Mouse (Mus musculus): ENCODE results near the gene ccdc198. TPM values are rescaled to one million over a fixed set of nuclear protein-coding genes. Genes with fewer than 3 reads are reported as not detected.
"Not testable (repeated sequence)": the region's sequence is repeated elsewhere in the genome, so short reads cannot be mapped to it uniquely, and the experiment has no call there.

The ccdc198 gene
- polyA plus RNA-seq, 1 experiment from 2014 or later: not detected

- ATAC-seq (ENCODE audit: low FRiP score, low read depth): no peak
- H3K27me3 ChIP-seq: no peaks in the 10 kb centered on the region
- no peaks in the 10 kb centered on the region for H3K36me3 ChIP-seq
- no peaks in the 10 kb centered on the region for H3K9me3 ChIP-seq
- H3K27ac ChIP-seq (replicated peaks): no peak overlapping the region
- no peak overlapping the region for H3K9ac ChIP-seq
- H3K4me2 ChIP-seq: no peak overlapping the region
- H3K4me3 ChIP-seq: no peak overlapping the region
- no peaks in the 10 kb centered on the region for H3K4me1 ChIP-seq (replicated peaks)
- 41% methylated on average over 9 of the region's 9 CpGs for WGBS
Measured at GRCm38 (mm10) chr14:49234788-49235515, 10.3 kb downstream of the ccdc198 start.

DNA sequence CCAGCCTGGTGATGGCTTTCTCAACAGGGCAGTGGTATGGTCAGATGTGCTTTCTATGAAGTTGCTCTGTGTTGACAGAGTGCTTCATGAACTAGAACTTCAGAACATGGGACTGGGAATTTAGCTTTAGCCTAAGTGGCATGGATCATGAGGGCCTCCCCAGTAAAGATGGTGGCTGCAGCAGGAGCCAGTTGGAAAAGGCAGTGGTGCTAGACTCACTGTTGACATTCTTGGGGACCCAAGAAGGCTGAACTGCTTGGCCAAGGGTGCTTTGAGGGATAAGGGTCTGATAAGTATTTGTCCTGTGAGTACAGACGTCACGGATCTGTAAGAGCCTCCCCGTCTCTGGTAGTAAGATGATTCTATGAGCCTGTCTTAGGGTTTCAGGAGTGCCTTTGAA is 13.4 kb downstream of the ccdc198 start:
- no peaks in the 10 kb centered on the region for H3K36me3 ChIP-seq
- no peak for ATAC-seq (ENCODE audit: low FRiP score, low read depth)
- no peak overlapping the region for H3K27ac ChIP-seq (replicated peaks)
- H3K9ac ChIP-seq: no peak overlapping the region
- H3K4me3 ChIP-seq: no peak overlapping the region
- H3K9me3 ChIP-seq: no peaks in the 10 kb centered on the region
- H3K27me3 ChIP-seq: no peaks in the 10 kb centered on the region
- H3K4me1 ChIP-seq (replicated peaks): no peaks in the 10 kb centered on the region
- 94% methylated on average over 3 of the region's 3 CpGs for WGBS
- H3K4me2 ChIP-seq: no peak overlapping the region

DNA sequence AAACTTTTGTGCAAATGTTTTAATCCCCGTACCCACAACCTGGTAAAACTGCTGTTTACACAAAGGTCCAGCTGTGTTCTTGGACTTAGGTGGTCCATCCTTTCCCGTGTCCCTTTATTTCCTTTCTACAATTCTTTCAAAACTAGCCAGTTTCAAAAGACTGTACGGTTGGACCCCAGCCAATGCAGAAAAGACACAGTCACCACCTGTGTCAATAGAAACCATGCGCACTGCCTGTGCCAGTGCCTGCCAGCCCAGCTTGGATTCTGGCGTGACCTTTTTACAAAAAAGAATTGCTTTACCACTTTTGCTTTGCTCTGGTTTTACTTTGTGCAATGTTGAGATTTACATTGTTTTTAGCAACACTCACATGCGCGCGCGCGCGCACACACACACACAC is 18.3 kb downstream of the ccdc198 start:
- no peak overlapping the region for H3K4me2 ChIP-seq
- H3K9me3 ChIP-seq: no peaks in the 10 kb centered on the region
- H3K4me3 ChIP-seq: no peak overlapping the region
- H3K9ac ChIP-seq: no peak overlapping the region
- no peaks in the 10 kb centered on the region for H3K36me3 ChIP-seq
- H3K4me1 ChIP-seq (replicated peaks): no peaks in the 10 kb centered on the region
- whole genome bisulfite sequencing: 76% methylated on average over 11 of the region's 11 CpGs
- ATAC-seq (ENCODE audit: low FRiP score, low read depth): peak; percentile 68; the same call in 1 of the 2 replicates
- no peak overlapping the region for H3K27ac ChIP-seq (replicated peaks)
- no peaks in the 10 kb centered on the region for H3K27me3 ChIP-seq

DNA sequence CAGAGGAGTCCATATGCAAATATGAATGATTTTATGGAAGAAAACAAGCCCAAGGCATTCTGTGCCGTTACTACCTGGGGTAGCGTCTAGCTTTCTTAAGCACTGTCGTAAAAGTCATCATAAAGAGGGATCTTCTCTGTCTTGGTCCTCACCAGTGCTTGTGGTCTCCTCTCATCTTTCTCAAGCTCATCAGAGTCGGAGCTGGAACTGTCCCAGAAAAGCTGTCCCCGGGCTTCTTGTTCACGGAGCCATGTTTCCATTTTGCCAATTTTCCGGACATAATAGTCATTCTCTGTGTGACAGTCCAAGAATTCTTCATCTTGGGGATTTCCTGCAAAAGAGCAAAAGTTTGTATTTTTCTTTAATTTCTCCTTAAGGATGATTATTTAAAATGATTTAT is 18.8 kb downstream of the ccdc198 start:
- no peaks in the 10 kb centered on the region for H3K9me3 ChIP-seq
- ATAC-seq (ENCODE audit: low FRiP score, low read depth): no peak
- H3K9ac ChIP-seq: no peak overlapping the region
- H3K4me1 ChIP-seq (replicated peaks): no peaks in the 10 kb centered on the region
- 76% methylated on average over 7 of the region's 7 CpGs for WGBS
- H3K4me3 ChIP-seq: no peak overlapping the region
- no peaks in the 10 kb centered on the region for H3K27me3 ChIP-seq
- no peak overlapping the region for H3K27ac ChIP-seq (replicated peaks)
- H3K4me2 ChIP-seq: no peak overlapping the region
- no peaks in the 10 kb centered on the region for H3K36me3 ChIP-seq

- no peak for ATAC-seq (ENCODE audit: low FRiP score, low read depth)
- H3K4me1 ChIP-seq (replicated peaks): no peaks in the 10 kb centered on the region
- H3K9me3 ChIP-seq: no peaks in the 10 kb centered on the region
- 86% methylated on average over 2 of the region's 2 CpGs for WGBS
- H3K27me3 ChIP-seq: no peaks in the 10 kb centered on the region
- no peak overlapping the region for H3K4me2 ChIP-seq
- no peak overlapping the region for H3K9ac ChIP-seq
- H3K36me3 ChIP-seq: no peaks in the 10 kb centered on the region
- no peak overlapping the region for H3K4me3 ChIP-seq
- no peak overlapping the region for H3K27ac ChIP-seq (replicated peaks)
Measured at GRCm38 (mm10) chr14:49221771-49222170, 23.5 kb downstream of the ccdc198 start.

DNA sequence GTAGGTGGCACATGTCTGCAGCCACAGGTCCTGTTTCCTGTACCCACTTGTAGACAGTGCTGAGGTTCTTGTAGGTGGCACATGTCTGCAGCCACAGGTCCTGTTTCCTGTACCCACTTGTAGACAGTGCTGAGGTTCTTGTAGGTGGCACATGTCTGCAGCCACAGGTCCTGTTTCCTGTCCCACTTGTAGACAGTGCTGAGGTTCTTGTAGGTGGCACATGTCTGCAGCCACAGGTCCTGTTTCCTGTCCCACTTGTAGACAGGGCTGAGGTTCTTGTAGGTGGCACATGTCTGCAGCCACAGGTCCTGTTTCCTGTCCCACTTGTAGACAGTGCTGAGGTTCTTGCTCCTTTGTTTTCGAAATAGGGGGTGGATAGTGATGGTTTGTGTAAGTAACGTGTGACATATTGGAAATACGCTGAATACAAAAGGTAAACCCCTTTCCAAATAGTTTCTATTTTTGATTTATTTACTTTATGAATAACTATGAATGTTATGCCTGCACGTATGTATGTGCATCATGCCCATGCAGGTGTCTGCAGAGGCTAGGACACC is 25.7 kb downstream of the ccdc198 start:
- not testable (repeated sequence) for ATAC-seq (ENCODE audit: low FRiP score, low read depth); H3K4me1 ChIP-seq (replicated peaks)
- 89% methylated on average over 4 of the region's 4 CpGs for WGBS

DNA sequence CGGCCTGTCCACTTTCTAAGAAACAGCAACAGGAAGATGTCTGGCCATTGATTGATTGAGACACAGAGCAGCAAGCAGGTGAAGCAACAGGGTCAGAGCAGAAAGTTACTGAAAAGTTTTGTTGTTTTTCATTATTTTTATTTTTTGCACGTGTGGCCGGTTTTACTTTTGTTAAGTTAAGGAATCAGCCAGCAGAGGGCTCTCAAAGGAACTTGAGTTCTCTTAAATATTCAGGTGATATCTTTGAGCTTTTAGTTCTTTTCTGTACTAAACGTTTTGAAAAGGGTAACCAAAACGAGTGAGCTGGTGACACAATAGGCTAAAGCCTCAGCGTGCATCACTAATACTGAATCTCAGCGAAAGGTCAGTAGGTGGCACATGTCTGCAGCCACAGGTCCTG is 26.6 kb downstream of the ccdc198 start:
- Histone ChIP-seq H3K9me3 (no peaks in the 10 kb centered on the region), H3K27me3 (no peaks in the 10 kb centered on the region), H3K27ac (replicated peaks) (no peak overlapping the region), H3K36me3 (no peaks in the 10 kb centered on the region), H3K4me1 (replicated peaks) (no peaks in the 10 kb centered on the region), H3K9ac (no peak overlapping the region), H3K4me2 (no peak overlapping the region), H3K4me3 (no peak overlapping the region)
- WGBS: 73% methylated on average over 7 of the region's 7 CpGs
- ATAC-seq (ENCODE audit: low FRiP score, low read depth): no peak

More for the DNA sequence above, 25.7 kb downstream of the ccdc198 start:
- H3K4me3 ChIP-seq; H3K27me3 ChIP-seq; H3K36me3 ChIP-seq; H3K4me2 ChIP-seq; H3K27ac ChIP-seq (replicated peaks); H3K9ac ChIP-seq; H3K9me3 ChIP-seq: not testable (repeated sequence)

GRCm38 (mm10) chr14:49210215-49210614 is 35.1 kb downstream of the ccdc198 start:
- ATAC-seq (ENCODE audit: low FRiP score, low read depth); H3K9ac ChIP-seq; H3K4me2 ChIP-seq; H3K4me3 ChIP-seq; H3K9me3 ChIP-seq; H3K27me3 ChIP-seq; H3K27ac ChIP-seq (replicated peaks); H3K4me1 ChIP-seq (replicated peaks); H3K36me3 ChIP-seq: not testable (repeated sequence)
- 92% methylated on average over 3 of the region's 3 CpGs for WGBS

DNA sequence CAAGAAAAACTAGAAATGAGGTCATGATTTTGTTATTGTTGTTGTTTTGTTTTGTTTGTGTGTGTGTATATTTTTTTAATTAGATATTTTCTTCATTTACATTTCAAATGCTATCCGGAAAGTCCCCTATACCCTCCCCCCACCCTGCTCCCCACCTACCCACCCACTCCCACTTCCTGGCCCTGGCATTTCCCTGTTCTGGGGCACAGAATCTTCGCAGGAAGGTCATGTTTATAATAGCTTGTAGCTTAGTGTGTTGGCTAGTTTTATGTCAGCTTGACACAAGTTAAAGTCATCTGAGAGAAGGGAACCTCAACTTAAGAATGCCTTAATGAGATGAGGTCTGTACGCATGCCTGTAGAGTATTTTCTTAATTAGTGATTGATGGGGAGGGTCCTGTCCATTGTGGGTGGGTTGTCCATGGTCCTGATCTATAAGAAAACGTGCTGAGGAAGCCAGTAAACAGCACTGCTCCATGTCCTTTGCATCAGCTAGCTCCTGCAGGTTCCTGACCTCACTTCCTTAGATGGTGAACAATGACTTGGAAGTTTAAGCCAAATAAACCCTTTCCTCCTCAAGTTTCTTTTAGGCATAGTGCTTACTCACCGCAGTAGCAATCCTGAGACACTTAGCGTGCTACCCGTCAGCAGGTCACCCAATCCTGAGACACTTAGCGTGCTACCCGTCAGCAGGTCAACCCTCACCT is 44.0 kb downstream of the ccdc198 start:
- ATAC-seq (ENCODE audit: low FRiP score, low read depth): no peak
- 85% methylated on average over 9 of the region's 9 CpGs for WGBS
- no peak overlapping the region for H3K4me3 ChIP-seq

DNA sequence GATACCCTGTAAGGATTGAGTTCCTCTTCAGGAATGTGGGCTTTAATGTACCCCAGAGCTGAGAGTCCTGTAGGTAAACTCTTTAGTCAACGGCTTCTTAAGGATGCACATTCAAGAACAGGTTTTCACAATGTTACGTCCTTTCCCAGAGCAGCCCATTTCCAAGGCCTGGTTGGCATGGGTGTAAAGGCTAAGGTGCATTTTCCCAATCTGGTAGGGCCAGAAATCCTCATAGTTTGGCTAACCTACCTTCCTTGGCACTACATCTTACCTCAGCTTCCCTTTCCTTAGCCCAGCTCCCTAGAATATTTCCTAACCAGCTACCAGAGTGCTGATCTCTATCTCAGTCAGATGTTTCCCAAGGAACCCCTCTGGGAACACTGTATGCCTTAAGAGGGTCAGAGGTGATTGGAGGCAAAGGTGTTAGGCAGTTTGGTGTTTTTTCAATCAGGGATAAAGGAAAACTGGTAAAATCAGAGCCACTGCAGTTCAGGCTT is 48.2 kb downstream of the ccdc198 start:
- Histone ChIP-seq H3K4me3 (no peak overlapping the region), H3K4me1 (replicated peaks) (no peaks in the 10 kb centered on the region), H3K27me3 (no peaks in the 10 kb centered on the region), H3K9me3 (no peaks in the 10 kb centered on the region), H3K4me2 (no peak overlapping the region), H3K27ac (replicated peaks) (no peak overlapping the region), H3K36me3 (no peaks in the 10 kb centered on the region), H3K9ac (no peak overlapping the region)
- 95% methylated on average over 2 of the region's 2 CpGs for WGBS
- no peak for ATAC-seq (ENCODE audit: low FRiP score, low read depth)

More for the DNA sequence above, 44.0 kb downstream of the ccdc198 start:
- Histone ChIP-seq H3K4me2 (no peak overlapping the region), H3K27ac (replicated peaks) (no peak overlapping the region), H3K9me3 (no peaks in the 10 kb centered on the region), H3K27me3 (no peaks in the 10 kb centered on the region), H3K36me3 (no peaks in the 10 kb centered on the region), H3K4me1 (replicated peaks) (no peaks in the 10 kb centered on the region), H3K9ac (no peak overlapping the region)

DNA sequence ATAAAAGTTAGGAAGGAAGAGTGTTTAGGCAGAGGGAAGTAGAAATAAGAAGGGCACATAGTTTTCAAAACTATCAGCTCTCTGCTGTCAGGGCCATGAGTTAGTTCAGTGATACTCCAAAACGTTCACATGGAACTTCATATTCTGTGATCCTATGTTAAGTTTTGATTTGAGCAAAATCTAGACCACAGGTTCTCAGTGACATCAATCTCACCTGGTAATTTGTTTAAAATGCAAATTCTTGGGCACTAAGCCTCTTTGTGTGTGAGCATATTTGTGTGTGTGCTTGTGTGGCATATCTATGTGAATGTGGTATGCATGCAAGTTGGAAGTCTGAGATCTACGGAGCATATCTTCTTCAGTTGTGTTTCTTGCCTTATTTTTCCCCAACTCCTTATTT is 59.0 kb downstream of the ccdc198 start:
- no peaks in the 10 kb centered on the region for H3K9me3 ChIP-seq
- H3K9ac ChIP-seq: no peak overlapping the region
- H3K27ac ChIP-seq (replicated peaks): no peak overlapping the region
- no peak overlapping the region for H3K4me2 ChIP-seq
- no peak for ATAC-seq (ENCODE audit: low FRiP score, low read depth)
- 94% methylated on average over 2 of the region's 2 CpGs for WGBS
- H3K36me3 ChIP-seq: peaks cover 35% of the 10 kb centered on the region
- no peaks in the 10 kb centered on the region for H3K4me1 ChIP-seq (replicated peaks)
- no peak overlapping the region for H3K4me3 ChIP-seq
- H3K27me3 ChIP-seq: no peaks in the 10 kb centered on the region

DNA sequence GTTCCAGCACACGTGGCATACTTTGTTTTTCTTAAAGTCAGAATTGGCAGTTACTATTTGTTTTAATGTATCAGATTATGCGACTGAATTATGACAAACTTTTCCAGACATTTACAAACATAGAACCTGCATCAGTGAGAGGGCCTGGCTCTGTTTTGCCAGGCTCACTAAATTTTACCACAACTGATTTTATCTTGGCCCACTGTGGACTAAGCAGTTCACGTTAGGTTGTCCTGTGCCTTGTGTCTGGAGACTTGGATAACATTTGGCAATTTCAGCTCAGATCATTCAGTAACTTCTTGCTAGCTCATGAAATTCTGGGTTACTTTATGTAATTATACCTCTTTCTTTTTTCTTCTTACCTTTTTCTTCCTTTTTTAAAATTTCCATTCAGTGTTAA is 65.5 kb downstream of the ccdc198 start:
- peaks cover 14% of the 10 kb centered on the region for H3K4me1 ChIP-seq (replicated peaks)
- H3K36me3 ChIP-seq: peaks cover 14% of the 10 kb centered on the region
- H3K27ac ChIP-seq (replicated peaks): no peak overlapping the region
- H3K27me3 ChIP-seq: no peaks in the 10 kb centered on the region
- no peak overlapping the region for H3K4me3 ChIP-seq
- no peaks in the 10 kb centered on the region for H3K9me3 ChIP-seq
- 86% methylated on average over 3 of the region's 3 CpGs for WGBS
- no peak overlapping the region for H3K4me2 ChIP-seq
- no peak overlapping the region for H3K9ac ChIP-seq
- no peak for ATAC-seq (ENCODE audit: low FRiP score, low read depth)
